Mouse (Mus musculus): ENCODE measurements around the gene B4galnt2. TPM values are rescaled to one million over a fixed set of nuclear protein-coding genes. Genes with fewer than 3 reads are reported as not detected.

B4galnt2 gene
- total and polyA plus RNA-seq, 3 experiments, result 0.34 to 1.9 (median 0.42) TPM

- no peak for TF ChIP-seq MAX (IDR thresholded peaks at IDR 0.05; ENCODE audit: low read length)
- no peak for TF ChIP-seq TCF12 (IDR thresholded peaks at IDR 0.05; ENCODE audit: low read depth, low read length)
- TF ChIP-seq KAT2A (IDR thresholded peaks at IDR 0.05; ENCODE audit: insufficient replicate concordance, low read length), result no peak
- no peak for TF ChIP-seq RCOR1 (conservative IDR thresholded peaks at IDR 0.05; ENCODE audit: low read depth, low read length)
- no peak for TF ChIP-seq BHLHE40 (IDR thresholded peaks at IDR 0.05; ENCODE audit: low read depth, low read length)
- no peak for TF ChIP-seq ZMIZ1 (IDR thresholded peaks at IDR 0.05; ENCODE audit: low read depth, low read length)
- no peak for TF ChIP-seq USF2 (conservative IDR thresholded peaks at IDR 0.05; ENCODE audit: low read depth, low read length)
- TF ChIP-seq MAZ (IDR thresholded peaks at IDR 0.05; ENCODE audit: low read depth, low read length), result no peak
- TF ChIP-seq ZC3H11A (IDR thresholded peaks at IDR 0.05; ENCODE audit: low read depth, low read length), result no peak
- TF ChIP-seq E2F4 (IDR thresholded peaks at IDR 0.05; ENCODE audit: insufficient replicate concordance, low read depth, low read length), result no peak
- TF ChIP-seq CHD2 (IDR thresholded peaks at IDR 0.05; ENCODE audit: low read length), result no peak
- no peak for TF ChIP-seq POLR2AphosphoS2 (IDR thresholded peaks at IDR 0.05; ENCODE audit: low read depth, low read length)
- H3K27ac ChIP-seq (ENCODE audit: insufficient read depth, low read depth), result no peak overlapping the region
Observed at GRCm38 (mm10) chr11:95850898-95851297, 63.8 kb downstream of the B4galnt2 start.

GRCm38 (mm10) chr11:95844935-95845334 is 69.8 kb downstream of the B4galnt2 start:
- H3K79me2 ChIP-seq (replicated peaks; ENCODE audit: control insufficient read depth, extremely low read depth, insufficient read depth, poor library complexity, severe bottlenecking), result peaks cover 17% of the 10 kb centered on the region
- no peak overlapping the region for H3K9ac ChIP-seq (ENCODE audit: insufficient read depth, low read depth)
- in situ Hi-C loops (cut with MboI; ENCODE audit: low pct_ligation_motif_present, low pct_unique_long_range_greater_than_20kb, low sequenced_read_pairs), result no loop called here
- dilution Hi-C loops (cut with MboI; ENCODE audit: extremely low pct_ligation_motif_present, extremely low pct_unique_long_range_greater_than_20kb, low sequenced_read_pairs), result no loop called here
- H3K9me3 ChIP-seq (replicated peaks; ENCODE audit: low read length), result peaks cover 4% of the 10 kb centered on the region
- peaks cover 33 to 49% of the 10 kb centered on the region in 2 experiments for H3K4me1 ChIP-seq (ENCODE audit: control insufficient read depth in 1 of 2, insufficient read depth in 2 of 2)
- no peaks in the 10 kb centered on the region for H3K27me3 ChIP-seq (replicated peaks)
- no peak for DNase-seq (ENCODE audit: extremely low read depth)
- TF ChIP-seq USF1 (IDR thresholded peaks at IDR 0.05; ENCODE audit: low read depth, low read length) (peak; percentile 73), SIN3A (IDR thresholded peaks at IDR 0.05; ENCODE audit: low read length) (no peak), TCF12 (IDR thresholded peaks at IDR 0.05; ENCODE audit: low read depth, low read length) (no peak), HCFC1 (IDR thresholded peaks at IDR 0.05; ENCODE audit: low read depth, low read length) (no peak), TBP (conservative IDR thresholded peaks at IDR 0.05; ENCODE audit: low read depth, low read length) (no peak), UBTF (IDR thresholded peaks at IDR 0.05; ENCODE audit: low read depth, low read length) (no peak), ZNF384 (IDR thresholded peaks at IDR 0.05; ENCODE audit: low read depth, low read length) (no peak), USF2 (conservative IDR thresholded peaks at IDR 0.05; ENCODE audit: low read depth, low read length) (peak; percentile 68), RCOR1 (conservative IDR thresholded peaks at IDR 0.05; ENCODE audit: low read depth, low read length) (no peak), EP300 (IDR thresholded peaks at IDR 0.05; ENCODE audit: low read length) (no peak), ZC3H11A (IDR thresholded peaks at IDR 0.05; ENCODE audit: low read depth, low read length) (no peak), SMC3 (IDR thresholded peaks at IDR 0.05; ENCODE audit: low read depth, low read length) (no peak)
- peak overlapping the region; percentile 59; the same call in 1 of the 2 replicates for H3K4me2 ChIP-seq (ENCODE audit: insufficient read depth, low read depth, poor library complexity, severe bottlenecking)
- no peak overlapping the region for H3K27ac ChIP-seq (ENCODE audit: insufficient read depth, low read depth)
- peaks cover 10 to 11% of the 10 kb centered on the region in 2 experiments for H3K36me3 ChIP-seq (replicated peaks in 1 of 2; ENCODE audit: control insufficient read depth in 1 of 2, insufficient read depth in 1 of 2, low read length in 1 of 2)
- H3K4me3 ChIP-seq (replicated peaks in 1 of 3; ENCODE audit: low read depth in 2 of 3, low read length in 2 of 3, poor library complexity in 1 of 3), result no peak overlapping the region

More at GRCm38 (mm10) chr11:95850898-95851297, 63.8 kb downstream of the B4galnt2 start:
- peaks cover 4 to 7% of the 10 kb centered on the region in 2 experiments; a peak in 2 of 4 replicates for H3K4me1 ChIP-seq (ENCODE audit: control insufficient read depth in 1 of 2, insufficient read depth in 2 of 2)
- no peaks in the 10 kb centered on the region for H3K27me3 ChIP-seq (replicated peaks)
- H3K9ac ChIP-seq (ENCODE audit: insufficient read depth, low read depth), result no peak overlapping the region
- in situ Hi-C loops (cut with MboI; ENCODE audit: low pct_ligation_motif_present, low pct_unique_long_range_greater_than_20kb, low sequenced_read_pairs), result no loop called here
- dilution Hi-C loops (cut with MboI; ENCODE audit: extremely low pct_ligation_motif_present, extremely low pct_unique_long_range_greater_than_20kb, low sequenced_read_pairs), result no loop called here
- peaks cover 1 to 2% of the 10 kb centered on the region in 2 experiments for H3K36me3 ChIP-seq (replicated peaks in 1 of 2; ENCODE audit: control insufficient read depth in 1 of 2, insufficient read depth in 1 of 2, low read length in 1 of 2)
- DNase-seq (ENCODE audit: extremely low read depth), result no peak
- no peak overlapping the region for H3K4me3 ChIP-seq (replicated peaks in 1 of 3; ENCODE audit: low read depth in 2 of 3, low read length in 2 of 3, poor library complexity in 1 of 3)
- no peaks in the 10 kb centered on the region for H3K79me2 ChIP-seq (replicated peaks; ENCODE audit: control insufficient read depth, extremely low read depth, insufficient read depth, poor library complexity, severe bottlenecking)
- H3K9me3 ChIP-seq (replicated peaks; ENCODE audit: low read length), result peaks cover 6% of the 10 kb centered on the region
- no peak overlapping the region for H3K4me2 ChIP-seq (ENCODE audit: insufficient read depth, low read depth, poor library complexity, severe bottlenecking)

Data from CH12.LX (cell line).